Mouse (Mus musculus) CH12.LX (cell line): Measurements from ENCODE around the gene Robo1. TPM values are rescaled to one million over a fixed set of nuclear protein-coding genes. Genes with fewer than 3 reads are reported as not detected.

ENCODE experiments used
- DNase-seq: peaks from one replicate; pipeline ENCODE4 v3.0.0-alpha.2; 2013; ENCODE audit errors: extremely low read depth
- H3K27ac ChIP-seq: 2 replicates; pipeline ENCODE4 v1.5.1; 2012; ENCODE audit warnings: low read depth, mild to moderate bottlenecking, control low read depth, moderate library complexity; ENCODE audit not compliant: insufficient read depth
- H3K27me3 ChIP-seq: replicated peaks from 2 replicates; pipeline ENCODE3; 2012; ENCODE audit warnings: inconsistent platforms
- H3K36me3 ChIP-seq, 2 experiments: replicated peaks in 1 of 2; 2 replicates each; pipeline versions ENCODE3 to v1.6.1; 2012; ENCODE audit warnings: inconsistent platforms in 1 of 2, low read length in 1 of 2, mild to moderate bottlenecking in 1 of 2, mixed read lengths in 1 of 2, moderate library complexity in 1 of 2; ENCODE audit not compliant: control insufficient read depth in 1 of 2, insufficient read depth in 1 of 2
- H3K4me1 ChIP-seq, 2 experiments: 2 replicates each; pipeline ENCODE4 v1.6.1; 2012; ENCODE audit warnings: inconsistent platforms in 1 of 2, moderate library complexity in 1 of 2; ENCODE audit not compliant: insufficient read depth in 2 of 2, control insufficient read depth in 1 of 2
- H3K4me2 ChIP-seq: 2 replicates; pipeline ENCODE4 v1.6.1; 2012; ENCODE audit warnings: low read depth, mild to moderate bottlenecking, control low read depth; ENCODE audit not compliant: poor library complexity, insufficient read depth, severe bottlenecking
- H3K4me3 ChIP-seq, 3 experiments: fragments of 150-350 bp in 1 of 3; sonication (generic) in 1 of 3; replicated peaks in 1 of 3; 2 replicates each; pipeline versions ENCODE3 to v1.5.1; 2011 to 2012; ENCODE audit warnings: low read depth in 2 of 3, low read length in 2 of 3, mild to moderate bottlenecking in 2 of 3, moderate library complexity in 2 of 3, control low read depth in 1 of 3, improper control_type of control experiment in 1 of 3, inconsistent platforms in 1 of 3, mixed read lengths in 1 of 3; ENCODE audit not compliant: poor library complexity in 1 of 3
- H3K79me2 ChIP-seq: replicated peaks from 2 replicates; pipeline ENCODE4 v1.6.1; 2012; ENCODE audit warnings: mild to moderate bottlenecking, moderate library complexity; ENCODE audit not compliant: control insufficient read depth, poor library complexity, insufficient read depth, severe bottlenecking; ENCODE audit errors: extremely low read depth
- H3K9ac ChIP-seq: 2 replicates; pipeline ENCODE4 v1.6.1; 2012; ENCODE audit warnings: low read depth, mild to moderate bottlenecking, control low read depth, moderate library complexity; ENCODE audit not compliant: insufficient read depth
- H3K9me3 ChIP-seq: replicated peaks from 2 replicates; pipeline ENCODE3; 2012; ENCODE audit warnings: low read length, inconsistent platforms, mixed read lengths
- E2F4 ChIP-seq: IDR thresholded peaks from 2 replicates; pipeline ENCODE4 v1.6.1; 2011; ENCODE audit warnings: low read depth, low read length, improper control_type of control experiment; ENCODE audit not compliant: insufficient replicate concordance
- ELF1 ChIP-seq: IDR thresholded peaks from 2 replicates; pipeline ENCODE4 v1.6.1; 2014; ENCODE audit warnings: low read depth, mild to moderate bottlenecking, inconsistent platforms, low read length, improper control_type of control experiment
- GABPA ChIP-seq: IDR thresholded peaks from 2 replicates; pipeline ENCODE4 v1.6.1; 2012; ENCODE audit warnings: low read depth, low read length, improper control_type of control experiment, inconsistent platforms; ENCODE audit not compliant: insufficient replicate concordance
- KAT2A ChIP-seq: IDR thresholded peaks from 2 replicates; pipeline ENCODE4 v1.6.1; 2012; ENCODE audit warnings: low read length, improper control_type of control experiment, inconsistent platforms; ENCODE audit not compliant: insufficient replicate concordance
- MAX ChIP-seq: IDR thresholded peaks from 2 replicates; pipeline ENCODE4 v1.6.1; 2011; ENCODE audit warnings: low read length, improper control_type of control experiment
- MAZ ChIP-seq: IDR thresholded peaks from 2 replicates; pipeline ENCODE4 v1.6.1; 2012; ENCODE audit warnings: low read depth, mild to moderate bottlenecking, inconsistent platforms, low read length, improper control_type of control experiment, moderate library complexity
- MEF2A ChIP-seq: IDR thresholded peaks from 2 replicates; pipeline ENCODE4 v1.6.1; 2014; ENCODE audit warnings: low read depth, mild to moderate bottlenecking, inconsistent platforms, low read length, improper control_type of control experiment, borderline replicate concordance
- MXI1 ChIP-seq: IDR thresholded peaks from 2 replicates; pipeline ENCODE4 v1.6.1; 2011; ENCODE audit warnings: mild to moderate bottlenecking, low read depth, low read length, improper control_type of control experiment
- NELFE ChIP-seq: IDR thresholded peaks from 2 replicates; pipeline ENCODE4 v1.6.1; 2011; ENCODE audit warnings: low read depth, low read length, improper control_type of control experiment
- TCF12 ChIP-seq: IDR thresholded peaks from 2 replicates; pipeline ENCODE4 v1.6.1; 2014; ENCODE audit warnings: low read depth, mild to moderate bottlenecking, inconsistent platforms, low read length, improper control_type of control experiment
- USF1 ChIP-seq: IDR thresholded peaks from 2 replicates; pipeline ENCODE4 v1.6.1; 2014; ENCODE audit warnings: low read depth, mild to moderate bottlenecking, inconsistent platforms, low read length, improper control_type of control experiment
- USF2 ChIP-seq: conservative IDR thresholded peaks from 2 replicates; pipeline ENCODE4 v1.6.1; 2011; ENCODE audit warnings: low read depth, low read length, improper control_type of control experiment
- ZC3H11A ChIP-seq: IDR thresholded peaks from 2 replicates; pipeline ENCODE4 v1.6.1; 2012; ENCODE audit warnings: low read depth, mild to moderate bottlenecking, inconsistent platforms, low read length, improper control_type of control experiment
- dilution Hi-C: fragments of 300-500 bp; cut with MboI; formaldehyde crosslinking; loops from 2 replicates; pipeline ENCODE4 v1.14.3; 2020; ENCODE audit warnings: low sequenced_read_pairs; ENCODE audit not compliant: extremely low pct_unique_long_range_greater_than_20kb, extremely low pct_ligation_motif_present
- in situ Hi-C: fragments of 300-500 bp; cut with MboI; formaldehyde crosslinking; loops from 3 replicates; pipeline ENCODE4 v1.14.3; 2019; ENCODE audit warnings: low sequenced_read_pairs, low pct_ligation_motif_present, low pct_unique_long_range_greater_than_20kb, mixed read lengths
- polyA plus RNA-seq: library from polyadenylated mRNA; unstranded; fragments of >175 nt; gene quantifications from 2 replicates; pipeline ENCODE4 v1.2.1, GENCODE M21; 2012; ENCODE audit warnings: low read depth; ENCODE audit not compliant: insufficient read length
- total RNA-seq, 2 experiments: library from RNA; depleted of rRNA; stranded (reverse); fragments of 300-350 nt in 1 of 2; fragments of >200 nt in 1 of 2; gene quantifications; 2 replicates each; pipeline ENCODE4 v1.2.3; 2012 to 2014

Robo1 gene
- total and polyA plus RNA-seq, 3 experiments, result not detected

- in situ Hi-C loops, result no loop called here
- no peak overlapping the region for H3K4me2 ChIP-seq
- TF ChIP-seq NELFE (no peak), TCF12 (no peak), MAZ (no peak), USF2 (no peak), KAT2A (no peak), MEF2A (no peak), E2F4 (no peak)
These were observed 331.3 kb downstream of the Robo1 start for GRCm38 (mm10) chr16:72639332-72639940.

GRCm38 (mm10) chr16:72640932-72641811, 333.1 kb downstream of the Robo1 start:
- H3K4me2 ChIP-seq, result no peak overlapping the region
- no peak for DNase-seq
- in situ Hi-C loops, result no loop called here
- TF ChIP-seq MXI1 (no peak), USF2 (no peak), ELF1 (no peak), MAX (no peak), E2F4 (no peak), ZC3H11A (no peak), USF1 (no peak), GABPA (no peak), TCF12 (no peak)
- TF ChIP-seq, all 38 proteins: peak for 0
- no peaks in the 10 kb centered on the region for H3K27me3 ChIP-seq
- H3K9ac ChIP-seq, result no peak overlapping the region
- H3K9me3 ChIP-seq, result peaks cover 47% of the 10 kb centered on the region
- H3K36me3 ChIP-seq, result no peaks in the 10 kb centered on the region
- no peak overlapping the region for H3K4me3 ChIP-seq
- H3K4me1 ChIP-seq, result no peaks in the 10 kb centered on the region
- dilution Hi-C loops, result no loop called here
- H3K79me2 ChIP-seq, result no peaks in the 10 kb centered on the region
- no peak overlapping the region for H3K27ac ChIP-seq

More at GRCm38 (mm10) chr16:72639332-72639940, 331.3 kb downstream of the Robo1 start:
- Histone ChIP-seq H3K9me3 (peaks cover 50% of the 10 kb centered on the region), H3K79me2 (no peaks in the 10 kb centered on the region), H3K9ac (no peak overlapping the region), H3K4me1 (no peaks in the 10 kb centered on the region), H3K4me3 (no peak overlapping the region), H3K27me3 (no peaks in the 10 kb centered on the region), H3K27ac (no peak overlapping the region), H3K36me3 (no peaks in the 10 kb centered on the region)
- dilution Hi-C loops, result no loop called here
- DNase-seq, result no peak
